Mouse (Mus musculus) CH12.LX (cell line): ENCODE results near the gene Ttll11. TPM values are rescaled to one million over a fixed set of nuclear protein-coding genes. Genes with fewer than 3 reads are reported as not detected.

Experiments used
- DNase-seq: peaks from one replicate; pipeline ENCODE4 v3.0.0-alpha.2; 2013; ENCODE audit errors: extremely low read depth
- H3K27ac ChIP-seq: 2 replicates; pipeline ENCODE4 v1.5.1; 2012; ENCODE audit warnings: low read depth, mild to moderate bottlenecking, control low read depth, moderate library complexity; ENCODE audit not compliant: insufficient read depth
- H3K27me3 ChIP-seq: replicated peaks from 2 replicates; pipeline ENCODE3; 2012; ENCODE audit warnings: inconsistent platforms
- H3K36me3 ChIP-seq, 2 experiments: replicated peaks in 1 of 2; 2 replicates each; pipeline versions ENCODE3 to v1.6.1; 2012; ENCODE audit warnings: inconsistent platforms in 1 of 2, low read length in 1 of 2, mild to moderate bottlenecking in 1 of 2, mixed read lengths in 1 of 2, moderate library complexity in 1 of 2; ENCODE audit not compliant: control insufficient read depth in 1 of 2, insufficient read depth in 1 of 2
- H3K4me1 ChIP-seq, 2 experiments: 2 replicates each; pipeline ENCODE4 v1.6.1; 2012; ENCODE audit warnings: inconsistent platforms in 1 of 2, moderate library complexity in 1 of 2; ENCODE audit not compliant: insufficient read depth in 2 of 2, control insufficient read depth in 1 of 2
- H3K4me2 ChIP-seq: 2 replicates; pipeline ENCODE4 v1.6.1; 2012; ENCODE audit warnings: low read depth, mild to moderate bottlenecking, control low read depth; ENCODE audit not compliant: poor library complexity, insufficient read depth, severe bottlenecking
- H3K4me3 ChIP-seq, 3 experiments: fragments of 150-350 bp in 1 of 3; sonication (generic) in 1 of 3; replicated peaks in 1 of 3; 2 replicates each; pipeline versions ENCODE3 to v1.5.1; 2011 to 2012; ENCODE audit warnings: low read depth in 2 of 3, low read length in 2 of 3, mild to moderate bottlenecking in 2 of 3, moderate library complexity in 2 of 3, control low read depth in 1 of 3, improper control_type of control experiment in 1 of 3, inconsistent platforms in 1 of 3, mixed read lengths in 1 of 3; ENCODE audit not compliant: poor library complexity in 1 of 3
- H3K79me2 ChIP-seq: replicated peaks from 2 replicates; pipeline ENCODE4 v1.6.1; 2012; ENCODE audit warnings: mild to moderate bottlenecking, moderate library complexity; ENCODE audit not compliant: control insufficient read depth, poor library complexity, insufficient read depth, severe bottlenecking; ENCODE audit errors: extremely low read depth
- H3K9ac ChIP-seq: 2 replicates; pipeline ENCODE4 v1.6.1; 2012; ENCODE audit warnings: low read depth, mild to moderate bottlenecking, control low read depth, moderate library complexity; ENCODE audit not compliant: insufficient read depth
- H3K9me3 ChIP-seq: replicated peaks from 2 replicates; pipeline ENCODE3; 2012; ENCODE audit warnings: low read length, inconsistent platforms, mixed read lengths
- CHD1 ChIP-seq: IDR thresholded peaks from 2 replicates; pipeline ENCODE4 v1.6.1; 2012; ENCODE audit warnings: low read depth, low read length, improper control_type of control experiment, inconsistent platforms
- E2F4 ChIP-seq: IDR thresholded peaks from 2 replicates; pipeline ENCODE4 v1.6.1; 2011; ENCODE audit warnings: low read depth, low read length, improper control_type of control experiment; ENCODE audit not compliant: insufficient replicate concordance
- ELF1 ChIP-seq: IDR thresholded peaks from 2 replicates; pipeline ENCODE4 v1.6.1; 2014; ENCODE audit warnings: low read depth, mild to moderate bottlenecking, inconsistent platforms, low read length, improper control_type of control experiment
- EP300 ChIP-seq: IDR thresholded peaks from 2 replicates; pipeline ENCODE4 v1.6.1; 2011; ENCODE audit warnings: low read length, improper control_type of control experiment
- ETS1 ChIP-seq: conservative IDR thresholded peaks from 2 replicates; pipeline ENCODE4 v1.6.1; 2012; ENCODE audit warnings: low read depth, mild to moderate bottlenecking, inconsistent platforms, low read length, improper control_type of control experiment, moderate library complexity
- GABPA ChIP-seq: IDR thresholded peaks from 2 replicates; pipeline ENCODE4 v1.6.1; 2012; ENCODE audit warnings: low read depth, low read length, improper control_type of control experiment, inconsistent platforms; ENCODE audit not compliant: insufficient replicate concordance
- HCFC1 ChIP-seq: IDR thresholded peaks from 2 replicates; pipeline ENCODE4 v1.6.1; 2012; ENCODE audit warnings: low read depth, mild to moderate bottlenecking, inconsistent platforms, low read length, improper control_type of control experiment
- JUN ChIP-seq: IDR thresholded peaks from 2 replicates; pipeline ENCODE4 v1.6.1; 2011; ENCODE audit warnings: low read depth, mild to moderate bottlenecking, low read length, improper control_type of control experiment, moderate library complexity; ENCODE audit not compliant: insufficient read depth
- JUND ChIP-seq: conservative IDR thresholded peaks from 2 replicates; pipeline ENCODE4 v1.6.1; 2011; ENCODE audit warnings: low read depth, low read length, improper control_type of control experiment
- KAT2A ChIP-seq: IDR thresholded peaks from 2 replicates; pipeline ENCODE4 v1.6.1; 2012; ENCODE audit warnings: low read length, improper control_type of control experiment, inconsistent platforms; ENCODE audit not compliant: insufficient replicate concordance
- MAFK ChIP-seq: IDR thresholded peaks from 2 replicates; pipeline ENCODE4 v1.6.1; 2011; ENCODE audit warnings: low read length, improper control_type of control experiment; ENCODE audit not compliant: insufficient replicate concordance
- MAX ChIP-seq: IDR thresholded peaks from 2 replicates; pipeline ENCODE4 v1.6.1; 2011; ENCODE audit warnings: low read length, improper control_type of control experiment
- MAZ ChIP-seq: IDR thresholded peaks from 2 replicates; pipeline ENCODE4 v1.6.1; 2012; ENCODE audit warnings: low read depth, mild to moderate bottlenecking, inconsistent platforms, low read length, improper control_type of control experiment, moderate library complexity
- MXI1 ChIP-seq: IDR thresholded peaks from 2 replicates; pipeline ENCODE4 v1.6.1; 2011; ENCODE audit warnings: mild to moderate bottlenecking, low read depth, low read length, improper control_type of control experiment
- MYC ChIP-seq: IDR thresholded peaks from 2 replicates; pipeline ENCODE4 v1.6.1; 2011; ENCODE audit warnings: low read depth, mild to moderate bottlenecking, improper control_type of control experiment, low read length
- NELFE ChIP-seq: IDR thresholded peaks from 2 replicates; pipeline ENCODE4 v1.6.1; 2011; ENCODE audit warnings: low read depth, low read length, improper control_type of control experiment
- NRF1 ChIP-seq: IDR thresholded peaks from 2 replicates; pipeline ENCODE4 v1.6.1; 2014; ENCODE audit warnings: low read depth, mild to moderate bottlenecking, inconsistent platforms, low read length, improper control_type of control experiment, moderate library complexity
- PAX5 ChIP-seq: IDR thresholded peaks from 2 replicates; pipeline ENCODE4 v1.6.1; 2012; ENCODE audit warnings: low read length, inconsistent platforms, mixed read lengths
- RAD21 ChIP-seq: IDR thresholded peaks from 2 replicates; pipeline ENCODE4 v1.6.1; 2011; ENCODE audit warnings: low read depth, mild to moderate bottlenecking, low read length, improper control_type of control experiment, moderate library complexity
- RCOR1 ChIP-seq: conservative IDR thresholded peaks from 2 replicates; pipeline ENCODE4 v1.6.1; 2012; ENCODE audit warnings: low read depth, mild to moderate bottlenecking, inconsistent platforms, low read length, improper control_type of control experiment
- SIN3A ChIP-seq: IDR thresholded peaks from 2 replicates; pipeline ENCODE4 v1.6.1; 2012; ENCODE audit warnings: low read length, improper control_type of control experiment, inconsistent platforms
- SMC3 ChIP-seq: IDR thresholded peaks from 2 replicates; pipeline ENCODE4 v1.6.1; 2011; ENCODE audit warnings: low read depth, low read length, improper control_type of control experiment
- USF1 ChIP-seq: IDR thresholded peaks from 2 replicates; pipeline ENCODE4 v1.6.1; 2014; ENCODE audit warnings: low read depth, mild to moderate bottlenecking, inconsistent platforms, low read length, improper control_type of control experiment
- USF2 ChIP-seq: conservative IDR thresholded peaks from 2 replicates; pipeline ENCODE4 v1.6.1; 2011; ENCODE audit warnings: low read depth, low read length, improper control_type of control experiment
- ZC3H11A ChIP-seq: IDR thresholded peaks from 2 replicates; pipeline ENCODE4 v1.6.1; 2012; ENCODE audit warnings: low read depth, mild to moderate bottlenecking, inconsistent platforms, low read length, improper control_type of control experiment
- ZNF384 ChIP-seq: IDR thresholded peaks from 2 replicates; pipeline ENCODE4 v1.6.1; 2012; ENCODE audit warnings: low read depth, low read length, improper control_type of control experiment, inconsistent platforms
- dilution Hi-C: fragments of 300-500 bp; cut with MboI; formaldehyde crosslinking; loops from 2 replicates; pipeline ENCODE4 v1.14.3; 2020; ENCODE audit warnings: low sequenced_read_pairs; ENCODE audit not compliant: extremely low pct_unique_long_range_greater_than_20kb, extremely low pct_ligation_motif_present
- in situ Hi-C: fragments of 300-500 bp; cut with MboI; formaldehyde crosslinking; loops from 3 replicates; pipeline ENCODE4 v1.14.3; 2019; ENCODE audit warnings: low sequenced_read_pairs, low pct_ligation_motif_present, low pct_unique_long_range_greater_than_20kb, mixed read lengths
- polyA plus RNA-seq: library from polyadenylated mRNA; unstranded; fragments of >175 nt; gene quantifications from 2 replicates; pipeline ENCODE4 v1.2.1, GENCODE M21; 2012; ENCODE audit warnings: low read depth; ENCODE audit not compliant: insufficient read length
- total RNA-seq, 2 experiments: library from RNA; depleted of rRNA; stranded (reverse); fragments of 300-350 nt in 1 of 2; fragments of >200 nt in 1 of 2; gene quantifications; 2 replicates each; pipeline ENCODE4 v1.2.3; 2012 to 2014

Gene Ttll11
- total and polyA plus RNA-seq, 3 experiments: 0.04 to 0.31 (median 0.11) TPM

- no peak for DNase-seq
- no peaks in the 10 kb centered on the region for H3K79me2 ChIP-seq
- dilution Hi-C loops: no loop called here
- H3K9me3 ChIP-seq: peaks cover 6% of the 10 kb centered on the region
- no peaks in the 10 kb centered on the region for H3K36me3 ChIP-seq
- H3K27me3 ChIP-seq: peaks cover 1% of the 10 kb centered on the region
- H3K4me1 ChIP-seq: peaks cover 0 to 9% of the 10 kb centered on the region in 2 experiments; a peak in 2 of 4 replicates
- H3K9ac ChIP-seq: no peak overlapping the region
- TF ChIP-seq ZC3H11A (no peak), E2F4 (no peak), USF1 (no peak), JUND (no peak), ETS1 (no peak), GABPA (no peak), ZNF384 (no peak), USF2 (no peak), MYC (no peak), SMC3 (no peak), KAT2A (no peak), MAFK (no peak), NELFE (no peak)
- TF ChIP-seq, all 38 proteins: peak for 0
- no peak overlapping the region for H3K4me3 ChIP-seq
- no peak overlapping the region for H3K27ac ChIP-seq
- in situ Hi-C loops: no loop called here
- H3K4me2 ChIP-seq: no peak overlapping the region
Observed at GRCm38 (mm10) chr2:35825157-35825556, 154.6 kb downstream of the Ttll11 start.

GRCm38 (mm10) chr2:35823589-35823988 lies 156.1 kb downstream of the Ttll11 start:
- H3K4me3 ChIP-seq: no peak overlapping the region
- dilution Hi-C loops: no loop called here
- in situ Hi-C loops: no loop called here

More at GRCm38 (mm10) chr2:35823589-35823988, 156.1 kb downstream of the Ttll11 start:
- DNase-seq: no peak
- TF ChIP-seq SMC3 (no peak), E2F4 (no peak), MAX (no peak), JUN (no peak), MXI1 (no peak), NELFE (no peak), SIN3A (no peak), MAZ (no peak), PAX5 (no peak), HCFC1 (no peak), MYC (no peak), NRF1 (no peak), ZC3H11A (no peak), ELF1 (no peak), EP300 (no peak), CHD1 (no peak), RCOR1 (no peak), RAD21 (no peak)
- H3K27ac ChIP-seq: no peak overlapping the region
- H3K9me3 ChIP-seq: peaks cover 5% of the 10 kb centered on the region
- peaks cover 1% of the 10 kb centered on the region for H3K27me3 ChIP-seq
- H3K4me2 ChIP-seq: no peak overlapping the region
- H3K9ac ChIP-seq: no peak overlapping the region
- H3K36me3 ChIP-seq: no peaks in the 10 kb centered on the region
- no peaks in the 10 kb centered on the region for H3K79me2 ChIP-seq
- peaks cover 0 to 7% of the 10 kb centered on the region in 2 experiments; a peak in 2 of 4 replicates for H3K4me1 ChIP-seq
